Mouse (Mus musculus) lung, postnatal 0 days (tissue): ENCODE measurements around the gene Astn1. TPM values are rescaled to one million over a fixed set of nuclear protein-coding genes. Genes with fewer than 3 reads are reported as not detected.

Experiments used
- ATAC-seq: fragments of 200-750 bp; cut with Nextera tagmentation; 2 replicates; pipeline ENCODE4 v1.8.0; 2017; ENCODE audit warnings: moderate library complexity
- DNase-seq: peaks from one replicate; pipeline ENCODE4 v3.0.0-alpha.2; 2016; ENCODE audit warnings: low spot score
- H3K27ac ChIP-seq: fragments of 300-500 bp; sonication (generic); 2 replicates; pipeline ENCODE4 v1.5.1; 2014; ENCODE audit warnings: antibody characterized with exemption, mild to moderate bottlenecking, low read length, mixed read lengths
- H3K27me3 ChIP-seq: fragments of 300-500 bp; sonication (generic); replicated peaks from 2 replicates; pipeline ENCODE4 v1.6.1; 2014; ENCODE audit warnings: low read length, mixed read lengths; ENCODE audit not compliant: insufficient read depth
- H3K36me3 ChIP-seq: fragments of 300-500 bp; sonication (generic); 2 replicates; pipeline ENCODE4 v1.6.1; 2014; ENCODE audit warnings: low read length, mixed read lengths; ENCODE audit not compliant: insufficient read depth
- H3K4me1 ChIP-seq: fragments of 300-500 bp; sonication (generic); 2 replicates; pipeline ENCODE4 v1.6.1; 2014; ENCODE audit warnings: antibody characterized with exemption, low read depth, low read length, mixed read lengths; ENCODE audit not compliant: insufficient read depth
- H3K4me2 ChIP-seq: fragments of 300-500 bp; sonication (generic); replicated peaks from 2 replicates; pipeline ENCODE4 v1.6.1; 2014; ENCODE audit warnings: low read depth, mild to moderate bottlenecking, low read length, moderate library complexity, mixed read lengths
- H3K4me3 ChIP-seq: fragments of 300-500 bp; sonication (generic); 2 replicates; pipeline ENCODE4 v1.5.1; 2014; ENCODE audit warnings: low read depth, low read length
- H3K9ac ChIP-seq: fragments of 300-500 bp; sonication (generic); replicated peaks from 2 replicates; pipeline ENCODE4 v1.6.1; 2014; ENCODE audit warnings: low read depth, mild to moderate bottlenecking
- H3K9me3 ChIP-seq: fragments of 300-500 bp; sonication (generic); 2 replicates; pipeline ENCODE4 v1.6.1; 2016; ENCODE audit warnings: low read length, mixed read lengths
- CTCF ChIP-seq: IDR thresholded peaks from 2 replicates; pipeline ENCODE4 v1.5.1; 2016; ENCODE audit warnings: antibody characterized with exemption, mild to moderate bottlenecking
- EP300 ChIP-seq: IDR thresholded peaks from 2 replicates; pipeline ENCODE4 v1.6.1; 2016; ENCODE audit warnings: antibody characterized with exemption, mild to moderate bottlenecking, control low read depth
- whole genome bisulfite sequencing: fragments of 180-500 bp; shearing (Covaris S2); extraction: QIAGEN DNeasy Blood & Tissue Kit; methylation state at CpG from one replicate; pipeline ENCODE4 v1.1.7; 2014; 5-methylcytosine and 5-hydroxymethylcytosine counted together
- polyA plus RNA-seq: library from polyadenylated mRNA; unstranded; fragments of >200 nt; fragmentation: Nextera tagmentation; extraction: Ambion mirVana; gene quantifications from 2 replicates; pipeline ENCODE4 v1.2.1, GENCODE M21; 2015

The Astn1 gene
- polyA plus RNA-seq, 1 experiment from 2014 or later: 0.05 TPM

GRCm38 (mm10) chr1:158666001-158666400, 303.9 kb downstream of the Astn1 start:
- TF ChIP-seq EP300 (no peak), CTCF (no peak)

GRCm38 (mm10) chr1:158669971-158670592, 308.0 kb downstream of the Astn1 start:
- 38% methylated on average over 3 of the region's 3 CpGs for WGBS
- H3K4me3 ChIP-seq: no peak overlapping the region
- H3K4me2 ChIP-seq: no peak overlapping the region
- ATAC-seq (peak; percentile 76), DNase-seq (peak; percentile 84)
- no peaks in the 10 kb centered on the region for H3K36me3 ChIP-seq
- no peaks in the 10 kb centered on the region for H3K4me1 ChIP-seq
- H3K27ac ChIP-seq: no peak overlapping the region
- no peak overlapping the region for H3K9ac ChIP-seq
- H3K9me3 ChIP-seq: no peaks in the 10 kb centered on the region
- TF ChIP-seq CTCF (peak; percentile 90), EP300 (peak; percentile 48)
- no peaks in the 10 kb centered on the region for H3K27me3 ChIP-seq

More at GRCm38 (mm10) chr1:158666001-158666400, 303.9 kb downstream of the Astn1 start:
- DNase-seq (no peak), ATAC-seq (no peak)
- no peaks in the 10 kb centered on the region for H3K4me1 ChIP-seq
- 75% methylated on average over 3 of the region's 3 CpGs for WGBS
- H3K9me3 ChIP-seq: no peaks in the 10 kb centered on the region
- no peaks in the 10 kb centered on the region for H3K27me3 ChIP-seq
- H3K36me3 ChIP-seq: no peaks in the 10 kb centered on the region
- no peak overlapping the region for H3K4me3 ChIP-seq
- H3K27ac ChIP-seq: no peak overlapping the region
- no peak overlapping the region for H3K4me2 ChIP-seq
- no peak overlapping the region for H3K9ac ChIP-seq

- WGBS: 61% methylated on average over 1 of the region's 1 CpGs
- Histone ChIP-seq H3K4me2 (no peak overlapping the region), H3K9me3 (no peaks in the 10 kb centered on the region), H3K27ac (no peak overlapping the region), H3K36me3 (no peaks in the 10 kb centered on the region), H3K4me1 (no peaks in the 10 kb centered on the region), H3K9ac (no peak overlapping the region), H3K4me3 (no peak overlapping the region), H3K27me3 (no peaks in the 10 kb centered on the region)
- DNase-seq: no peak
- ATAC-seq: no peak
- TF ChIP-seq CTCF (no peak), EP300 (no peak)
Observed at GRCm38 (mm10) chr1:158687726-158688125, 325.7 kb downstream of the Astn1 start.

GRCm38 (mm10) chr1:158697423-158697822, 335.4 kb downstream of the Astn1 start:
- TF ChIP-seq EP300: no peak
- 0 out of 2 replicates have a peak, but pooled peaks have one; percentile 10 for TF ChIP-seq CTCF
- no peaks in the 10 kb centered on the region for H3K9me3 ChIP-seq
- H3K27ac ChIP-seq: no peak overlapping the region
- ATAC-seq (no peak), DNase-seq (no peak)
- H3K4me3 ChIP-seq: no peak overlapping the region
- H3K4me2 ChIP-seq: no peak overlapping the region
- H3K36me3 ChIP-seq: no peaks in the 10 kb centered on the region
- WGBS: 67% methylated on average over 3 of the region's 3 CpGs
- H3K4me1 ChIP-seq: no peaks in the 10 kb centered on the region
- no peaks in the 10 kb centered on the region for H3K27me3 ChIP-seq
- H3K9ac ChIP-seq: no peak overlapping the region

- Histone ChIP-seq H3K36me3 (no peaks in the 10 kb centered on the region), H3K9ac (no peak overlapping the region), H3K27ac (no peak overlapping the region), H3K27me3 (no peaks in the 10 kb centered on the region), H3K4me2 (no peak overlapping the region), H3K4me3 (no peak overlapping the region), H3K9me3 (no peaks in the 10 kb centered on the region), H3K4me1 (no peaks in the 10 kb centered on the region)
- ATAC-seq (no peak), DNase-seq (no peak)
- WGBS: 84% methylated on average over 10 of the region's 10 CpGs
- no peak for TF ChIP-seq CTCF
- TF ChIP-seq EP300: no peak
Observed at GRCm38 (mm10) chr1:158697859-158698569, 335.9 kb downstream of the Astn1 start.

- Histone ChIP-seq H3K4me3 (no peak overlapping the region), H3K36me3 (no peaks in the 10 kb centered on the region), H3K27ac (no peak overlapping the region), H3K9me3 (no peaks in the 10 kb centered on the region), H3K4me1 (no peaks in the 10 kb centered on the region), H3K27me3 (no peaks in the 10 kb centered on the region), H3K4me2 (no peak overlapping the region), H3K9ac (no peak overlapping the region)
- WGBS: 42% methylated on average over 2 of the region's 2 CpGs
- ATAC-seq: peak; percentile 98
- TF ChIP-seq EP300 (peak; percentile 59; the same call in 1 of the 2 replicates), CTCF (no peak)
- peak; percentile 82 for DNase-seq
Observed at GRCm38 (mm10) chr1:158699276-158699675, 337.2 kb downstream of the Astn1 start.
